Mouse (Mus musculus): ENCODE measurements at regions not wholly inside any gene's neighbourhood (a gene's known extent, or its start where the extent isn't known, plus 50 kb on each side); places are given as distances from the start of the nearest gene placed in this dataset.

- intact Hi-C loops (cut with DNase I): loop anchor here (5.0 kb wide), 1 partner anchor 37 kb away; no protein-coding TSS in a partner anchor
- DNase-seq (ENCODE audit: low spot score): peak; percentile 23
Observed at GRCm38 (mm10) chr13:97570009-97570408, 190.4 kb downstream of the Gm10260 start.

- DNase-seq (ENCODE audit: low spot score): no peak
- intact Hi-C loops (cut with DNase I): loop anchor here (5.0 kb wide), 1 partner anchor 330 kb away; no protein-coding TSS in a partner anchor
Observed at GRCm38 (mm10) chr13:97567632-97568031, 192.8 kb downstream of the Gm10260 start.

DNA sequence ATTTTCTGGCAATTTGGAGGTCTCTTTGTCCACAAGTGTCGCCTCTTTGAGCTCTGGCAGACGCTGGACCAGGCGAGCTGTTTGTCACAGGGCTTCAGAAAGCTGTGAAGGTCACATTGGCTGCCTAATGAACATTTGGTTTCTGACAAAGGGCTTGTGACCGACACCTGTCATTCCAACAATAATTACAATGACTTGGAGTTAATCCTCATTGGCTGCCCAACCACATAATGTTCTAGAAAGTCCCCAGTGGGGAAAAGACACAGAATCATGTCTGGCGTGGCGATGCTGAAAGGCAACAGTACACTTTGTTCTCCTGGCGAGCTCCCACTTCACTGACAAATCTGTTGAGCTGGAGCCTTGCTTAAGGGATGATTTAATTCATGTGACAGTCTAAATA lies 194.4 kb downstream of the Gm10260 start:
- DNase-seq (ENCODE audit: low spot score): peak; percentile 63
- intact Hi-C loops (cut with DNase I): loop anchor here (5.0 kb wide), 1 partner anchor 329 kb away; no protein-coding TSS in a partner anchor

DNA sequence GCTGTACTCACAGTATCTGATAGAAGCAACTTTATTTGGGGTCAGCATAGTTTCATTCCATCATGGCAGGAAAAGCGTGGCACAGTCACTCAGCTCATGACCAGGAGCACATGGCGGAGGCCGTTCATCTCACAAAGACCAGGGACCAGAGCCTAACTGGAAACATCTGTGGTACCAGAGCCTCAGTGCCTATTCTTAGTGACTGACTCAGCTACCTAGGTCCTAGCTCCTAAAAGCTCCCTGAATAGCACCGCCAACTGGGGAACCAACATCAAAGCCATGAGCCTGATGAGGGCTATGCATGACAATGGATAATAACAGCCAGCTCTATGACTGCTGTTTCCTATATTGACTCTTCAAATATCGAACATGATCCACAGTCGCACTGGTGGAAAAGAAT lies 198.2 kb downstream of the Gm10260 start:
- DNase-seq (ENCODE audit: low spot score): no peak
- intact Hi-C loops (cut with DNase I): no loop called here

DNA sequence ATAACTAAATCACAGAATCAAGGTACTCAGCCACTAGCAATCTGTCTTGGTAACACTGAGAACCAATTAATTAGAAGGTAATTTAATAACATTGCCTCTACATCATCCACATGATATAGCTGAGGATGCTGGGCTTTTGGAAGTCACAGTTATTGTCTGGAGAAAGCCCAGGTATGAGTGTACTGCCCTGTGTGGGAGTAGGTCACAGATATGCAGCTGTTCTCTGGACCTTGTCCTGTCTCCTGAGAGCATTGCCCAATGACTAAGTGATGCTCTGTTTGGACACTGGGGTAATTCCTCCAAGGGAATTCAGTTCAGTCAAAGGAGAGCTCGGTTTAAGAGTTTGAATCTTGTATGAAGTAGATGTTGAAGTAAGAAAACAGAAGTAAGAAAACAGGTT lies 199.6 kb downstream of the Gm10260 start:
- DNase-seq (ENCODE audit: low spot score): no peak
- intact Hi-C loops (cut with DNase I): no loop called here

DNA sequence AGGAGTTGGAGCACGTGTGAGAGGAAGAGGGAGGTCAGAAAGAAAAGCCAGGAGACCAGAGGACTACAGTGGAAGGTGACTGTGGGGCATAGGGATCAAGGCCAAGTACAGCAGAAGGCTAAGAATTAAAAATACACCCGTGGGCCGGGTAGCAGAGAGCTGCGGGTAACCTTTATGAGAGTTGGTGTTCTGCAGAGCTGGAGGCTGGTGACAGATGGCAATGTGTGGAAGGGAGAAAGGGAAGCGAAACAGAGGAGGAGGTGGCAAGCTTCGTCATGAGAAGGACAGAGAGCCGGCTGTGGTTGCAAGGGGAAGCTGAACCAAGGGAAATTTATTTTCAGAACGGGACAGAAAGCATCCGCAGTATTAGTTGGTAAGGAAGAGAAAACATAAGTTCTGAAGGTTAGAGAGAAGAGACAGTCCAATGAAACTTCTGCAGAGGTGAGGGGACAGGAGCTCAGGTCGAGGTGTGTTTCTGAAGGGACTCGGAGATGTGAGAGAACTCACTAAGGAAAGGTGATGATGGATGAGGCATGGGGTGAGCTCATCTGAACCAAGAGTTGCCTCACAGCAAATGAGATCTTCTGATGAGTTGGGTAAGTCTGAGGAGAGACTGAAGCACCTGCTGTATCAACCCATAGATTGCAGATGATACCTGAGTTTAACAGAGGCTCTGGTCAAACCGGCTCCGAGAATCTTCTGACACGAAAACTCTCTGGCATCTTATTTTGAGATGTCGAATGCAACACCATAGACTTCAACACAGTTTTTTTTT lies 200.6 kb downstream of the Gm10260 start:
- no peak for DNase-seq (ENCODE audit: low spot score)
- intact Hi-C loops (cut with DNase I): no loop called here

- no peak for DNase-seq (ENCODE audit: low spot score)
- intact Hi-C loops (cut with DNase I): no loop called here
Observed at GRCm38 (mm10) chr13:97558884-97559283, 201.5 kb downstream of the Gm10260 start.

DNA sequence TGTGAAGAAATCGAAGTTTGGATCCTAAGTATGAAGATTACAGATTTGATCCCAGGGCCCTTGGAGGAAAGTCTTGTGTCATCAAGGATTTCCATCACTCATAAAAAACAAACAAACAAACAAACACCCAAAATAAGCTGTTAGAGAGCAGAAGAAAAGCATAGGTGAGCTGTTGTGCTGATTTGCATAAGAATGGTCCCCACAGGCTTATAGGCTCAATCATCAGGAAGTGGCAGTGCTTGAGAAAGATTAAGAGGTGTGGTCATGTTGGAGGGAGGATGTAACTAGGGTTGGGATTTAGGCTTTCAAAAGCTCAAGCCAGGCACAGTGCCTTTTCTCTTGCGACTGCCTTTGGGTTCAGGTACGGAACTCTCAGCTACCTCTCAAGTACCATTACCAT lies 205.1 kb downstream of the Gm10260 start:
- no peak for DNase-seq (ENCODE audit: low spot score)
- intact Hi-C loops (cut with DNase I): no loop called here

DNA sequence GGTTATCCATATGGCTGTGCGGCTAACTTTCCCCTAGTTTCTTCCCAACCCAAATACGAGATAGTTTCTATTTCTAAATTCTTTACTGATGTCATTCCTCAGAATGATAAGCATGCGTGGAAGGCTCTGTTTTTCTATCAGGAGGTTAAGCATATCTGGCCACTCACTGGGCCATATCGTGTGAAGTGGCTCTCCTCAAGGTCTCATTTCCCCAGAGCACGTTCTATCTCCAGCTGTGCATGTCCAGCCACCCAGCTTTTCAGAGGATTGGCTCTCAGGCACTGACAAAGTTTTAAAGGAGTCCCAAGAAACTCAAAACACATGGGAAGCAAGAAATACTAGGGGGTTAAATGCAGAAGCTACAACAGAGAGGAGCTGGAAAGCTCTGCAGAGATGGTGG lies 205.8 kb downstream of the Gm10260 start:
- intact Hi-C loops (cut with DNase I): no loop called here
- DNase-seq (ENCODE audit: low spot score): no peak

DNA sequence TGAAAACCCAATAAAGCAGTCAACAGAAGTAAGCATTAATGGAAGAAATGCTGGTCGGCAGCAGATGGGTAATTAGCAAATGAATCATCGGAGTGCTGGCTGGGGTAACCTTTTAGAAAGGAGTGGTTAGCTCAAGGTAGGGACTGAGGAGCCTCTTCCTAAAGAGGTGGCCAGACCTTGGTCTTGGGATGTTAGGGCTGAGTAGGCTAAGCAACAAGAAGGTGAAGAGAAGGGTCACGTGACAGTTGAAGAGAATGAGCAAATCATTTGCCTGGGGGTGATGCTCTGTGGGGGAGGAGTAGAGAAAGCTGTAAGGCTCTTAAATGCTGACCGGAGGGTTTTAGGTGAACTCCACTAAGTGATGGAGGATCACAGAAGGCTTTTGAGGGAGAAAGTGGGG lies 208.2 kb downstream of the Gm10260 start:
- intact Hi-C loops (cut with DNase I): no loop called here
- no peak for DNase-seq (ENCODE audit: low spot score)

DNA sequence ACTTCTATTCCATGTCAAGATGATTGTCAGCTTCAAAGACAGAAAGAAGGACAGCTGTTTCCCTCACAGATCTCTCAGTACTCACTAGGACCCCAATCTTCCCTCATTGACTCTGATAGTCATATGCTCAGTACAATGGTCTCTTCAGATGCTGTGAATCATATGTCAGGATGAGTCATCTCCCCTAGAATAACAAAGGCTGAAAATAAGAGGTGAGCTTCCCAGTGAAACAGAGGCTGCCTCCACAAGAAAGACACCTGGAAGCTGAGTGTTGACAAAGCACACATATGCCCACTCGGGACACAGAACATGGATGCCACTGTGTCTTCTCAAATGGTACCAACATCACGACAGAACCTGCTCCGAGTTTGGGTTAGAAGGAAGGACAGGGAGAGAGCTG lies 209.6 kb downstream of the Gm10260 start:
- DNase-seq (ENCODE audit: low spot score): no peak
- intact Hi-C loops (cut with DNase I): no loop called here

DNA sequence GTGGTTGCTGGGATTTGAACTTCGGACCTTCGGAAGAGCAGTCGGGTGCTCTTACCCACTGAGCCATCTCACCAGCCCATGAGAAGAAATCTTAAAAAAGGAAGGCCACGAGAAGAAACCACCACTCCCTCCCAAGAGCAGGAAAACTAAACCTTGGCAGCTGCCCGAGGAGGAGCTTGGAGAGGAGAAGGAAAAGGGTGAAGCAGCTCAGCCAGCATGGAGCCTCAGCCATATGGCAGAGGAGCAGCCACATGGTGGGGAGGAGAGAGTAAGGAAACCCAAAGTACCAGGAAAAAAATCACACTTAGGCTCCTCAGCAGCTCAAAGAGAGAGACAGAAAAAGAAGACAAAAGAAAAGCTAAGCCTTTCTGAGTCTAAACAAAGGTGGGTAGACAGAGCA lies 210.3 kb downstream of the Gm10260 start:
- intact Hi-C loops (cut with DNase I): no loop called here
- no peak for DNase-seq (ENCODE audit: low spot score)

GRCm38 (mm10) chr13:97549384-97549783 lies 211.0 kb downstream of the Gm10260 start:
- no peak for DNase-seq (ENCODE audit: low spot score)
- intact Hi-C loops (cut with DNase I): loop anchor here (5.0 kb wide), 2 partner anchors 212 to 307 kb away; partner anchors contain the start of gene Enc1

DNA sequence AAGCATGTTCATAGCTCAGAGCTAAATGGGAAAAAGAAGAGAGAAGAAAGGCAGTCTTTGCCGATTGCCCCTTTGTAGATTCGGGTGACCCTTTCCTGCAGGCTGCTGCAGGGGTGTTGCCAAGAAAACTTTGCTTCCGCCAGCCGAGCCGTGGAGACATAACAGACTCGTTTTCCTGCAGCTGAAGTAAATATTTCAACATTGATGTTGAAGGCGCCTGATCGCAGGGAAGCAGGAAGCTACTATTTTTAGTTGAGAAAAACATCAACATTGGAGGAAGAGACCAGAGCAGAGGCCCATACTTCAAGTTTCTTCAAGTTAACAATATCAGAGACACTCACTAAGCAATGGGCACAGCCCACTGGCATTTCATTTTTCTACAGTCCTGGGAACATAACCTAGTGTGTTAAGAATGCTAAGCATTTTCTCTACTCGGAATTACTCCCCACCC lies 211.9 kb downstream of the Gm10260 start:
- DNase-seq (ENCODE audit: low spot score): peak; percentile 64
- intact Hi-C loops (cut with DNase I): loop anchor here (5.0 kb wide), 2 partner anchors 211 to 306 kb away; partner anchors contain the start of gene Enc1

DNA sequence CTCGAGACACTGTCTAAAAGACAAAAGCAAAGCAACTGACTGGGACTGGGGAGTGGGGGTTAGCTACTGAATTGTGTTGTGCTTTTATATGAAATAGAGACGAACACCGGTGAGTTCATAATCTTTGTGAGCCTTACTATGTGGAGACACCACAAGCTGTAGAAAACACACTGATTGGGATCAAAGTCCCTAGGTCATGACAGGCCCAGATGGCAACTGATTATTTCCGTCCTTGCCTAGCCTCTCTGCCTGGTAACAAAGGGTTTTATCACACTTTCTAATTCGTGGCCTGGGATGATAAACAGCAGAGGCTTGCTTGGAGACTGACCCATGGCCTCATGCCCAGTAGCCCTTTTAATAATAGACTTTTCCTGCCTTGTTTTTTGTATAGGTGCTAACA lies 213.5 kb downstream of the Gm10260 start:
- DNase-seq (ENCODE audit: low spot score): no peak
- intact Hi-C loops (cut with DNase I): loop anchor here (5.0 kb wide), 2 partner anchors 210 to 305 kb away; partner anchors contain the start of gene Enc1

DNA sequence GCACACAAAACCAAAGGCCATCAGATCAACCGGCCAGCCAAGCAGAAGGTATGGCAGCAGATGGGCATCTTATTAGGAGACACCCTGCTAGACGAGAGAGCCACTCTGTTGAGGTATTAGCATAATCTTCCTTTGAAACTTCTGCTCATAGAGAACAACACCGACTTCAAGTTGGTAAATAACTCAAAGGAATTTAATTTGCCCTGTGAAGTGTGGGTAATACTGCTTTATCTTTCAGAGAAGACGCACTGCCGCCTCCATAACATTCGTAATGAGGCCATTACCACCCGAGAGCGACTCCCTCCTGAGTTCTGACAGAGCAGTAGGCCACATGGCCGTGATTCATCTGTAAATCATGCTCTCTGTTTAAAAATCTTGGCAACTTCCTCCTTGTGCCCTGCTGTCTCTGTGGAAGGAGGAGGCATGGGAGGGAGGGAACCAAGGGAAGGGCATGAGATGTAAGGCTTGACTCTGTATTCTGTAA lies 214.4 kb downstream of the Gm10260 start:
- intact Hi-C loops (cut with DNase I): loop anchor here (5.0 kb wide), 2 partner anchors 209 to 304 kb away; partner anchors contain the start of gene Enc1
- no peak for DNase-seq (ENCODE audit: low spot score)

- DNase-seq (ENCODE audit: low spot score): no peak
Observed at GRCm38 (mm10) chr13:97539686-97540085, 220.7 kb downstream of the Gm10260 start.

GRCm38 (mm10) chr13:97538441-97538840 lies 222.0 kb downstream of the Gm10260 start:
- no peak for DNase-seq (ENCODE audit: low spot score)
- intact Hi-C loops (cut with DNase I): no loop called here

More at GRCm38 (mm10) chr13:97539686-97540085, 220.7 kb downstream of the Gm10260 start:
- intact Hi-C loops (cut with DNase I): no loop called here

DNA sequence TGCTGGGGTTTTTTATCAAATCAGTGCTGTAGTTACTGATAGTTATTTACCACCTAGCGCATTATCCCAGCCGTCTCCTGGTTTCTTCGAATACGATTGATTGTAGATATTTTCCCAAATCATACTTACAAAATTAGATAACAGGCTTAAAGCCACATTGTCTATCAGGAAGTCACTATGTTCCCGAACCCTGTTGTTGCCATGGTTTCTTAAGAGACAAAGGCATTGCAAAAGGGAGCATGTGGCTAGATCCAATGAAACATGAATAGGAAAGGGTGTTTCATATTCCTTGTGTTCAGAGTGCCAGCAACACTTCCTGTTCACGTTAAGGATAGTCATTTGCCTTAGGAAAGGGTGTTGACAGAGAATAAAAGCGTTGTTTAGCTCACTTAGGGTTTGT lies 222.7 kb downstream of the Gm10260 start:
- intact Hi-C loops (cut with DNase I): no loop called here
- DNase-seq (ENCODE audit: low spot score): no peak

DNA sequence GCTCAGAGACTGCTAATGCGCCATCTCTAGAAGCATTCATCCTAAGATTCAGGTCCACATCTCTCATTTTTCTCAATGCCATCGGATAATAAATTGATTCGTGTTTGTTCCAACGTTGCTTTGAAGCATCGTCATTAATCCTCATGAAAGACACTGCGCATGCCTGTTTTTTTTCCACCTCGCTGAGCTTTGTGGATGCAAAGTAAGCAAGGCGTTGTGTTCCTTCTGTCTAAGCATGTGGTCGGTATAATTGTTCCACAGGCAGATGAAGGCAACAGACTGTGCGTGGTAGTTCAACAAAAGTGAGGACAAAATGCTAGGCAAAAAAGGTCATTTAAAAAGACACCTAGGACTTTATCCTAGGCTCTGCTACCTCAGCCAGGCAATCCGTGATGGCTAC lies 223.2 kb downstream of the Gm10260 start:
- intact Hi-C loops (cut with DNase I): no loop called here
- no peak for DNase-seq (ENCODE audit: low spot score)

DNA sequence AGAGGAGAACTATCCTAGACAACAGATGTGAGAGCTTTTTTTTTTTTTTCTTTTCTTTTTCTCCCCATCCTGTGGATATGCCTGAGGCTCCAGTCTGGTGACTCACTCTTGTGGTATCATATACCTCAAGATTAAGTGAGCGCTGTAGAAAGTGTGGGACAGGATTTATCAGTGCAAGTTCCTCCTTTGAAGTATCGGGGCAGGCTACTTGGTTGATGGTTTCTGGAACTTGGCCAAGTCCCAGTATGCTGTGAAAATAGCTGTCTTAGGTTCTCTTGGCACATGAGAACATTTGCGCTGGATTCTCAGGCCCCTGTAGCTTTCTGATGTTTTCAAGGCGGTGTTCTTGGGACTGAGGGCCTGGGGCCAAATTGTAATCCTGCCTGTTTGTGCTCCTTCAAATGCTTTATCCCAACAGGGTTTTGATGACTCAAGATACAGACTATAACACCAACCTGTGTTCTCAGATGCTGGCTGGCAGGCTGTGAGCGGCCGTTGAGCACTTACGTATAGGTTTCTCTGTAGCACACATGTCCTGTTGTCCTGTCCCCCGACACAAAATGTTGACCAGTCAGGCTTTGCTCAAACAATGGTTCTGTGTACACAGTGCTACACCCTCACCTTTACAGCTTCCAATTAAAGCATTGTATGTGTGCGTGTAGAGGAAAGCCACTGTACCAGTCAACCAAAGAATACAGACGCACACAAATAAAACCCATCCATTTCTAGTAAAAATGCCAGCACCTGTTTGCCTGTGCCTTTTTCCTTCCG lies 226.4 kb downstream of the Gm10260 start:
- intact Hi-C loops (cut with DNase I): no loop called here
- no peak for DNase-seq (ENCODE audit: low spot score)

Measured in heart, postnatal 25 days (tissue).